Mouse (Mus musculus) right cerebral cortex, postnatal 4 days (tissue): Measurements from ENCODE around the gene B830017H08Rik.

Experiments used
- DNase-seq: peaks from one replicate; pipeline ENCODE4 v3.0.0-alpha.2; 2022

B830017H08Rik gene

GRCm38 (mm10) chr16:17853263-17853662 is 20.3 kb downstream of the B830017H08Rik start:
- DNase-seq: no peak

GRCm38 (mm10) chr16:17857157-17857556 is 24.2 kb downstream of the B830017H08Rik start:
- no peak for DNase-seq

- no peak for DNase-seq
Measured at GRCm38 (mm10) chr16:17858592-17858991, 25.7 kb downstream of the B830017H08Rik start.

- no peak for DNase-seq
Measured at GRCm38 (mm10) chr16:17865293-17865692, 32.4 kb downstream of the B830017H08Rik start.

GRCm38 (mm10) chr16:17865770-17866169 is 32.8 kb downstream of the B830017H08Rik start:
- DNase-seq: no peak

GRCm38 (mm10) chr16:17871248-17871647 is 38.3 kb downstream of the B830017H08Rik start:
- no peak for DNase-seq

GRCm38 (mm10) chr16:17872995-17873394 is 40.1 kb downstream of the B830017H08Rik start:
- no peak for DNase-seq

- no peak for DNase-seq
Measured at GRCm38 (mm10) chr16:17875174-17875573, 42.3 kb downstream of the B830017H08Rik start.

- DNase-seq: no peak
Measured at GRCm38 (mm10) chr16:17876096-17876495, 43.2 kb downstream of the B830017H08Rik start.

GRCm38 (mm10) chr16:17879571-17879970 is 46.6 kb downstream of the B830017H08Rik start:
- no peak for DNase-seq

- no peak for DNase-seq
Measured at GRCm38 (mm10) chr16:17882196-17882595, 49.3 kb downstream of the B830017H08Rik start.

GRCm38 (mm10) chr16:17884116-17884515 is 51.2 kb downstream of the B830017H08Rik start:
- no peak for DNase-seq
